Mouse (Mus musculus) left cerebral cortex, postnatal 25 days (tissue): ENCODE measurements around the gene Cenpw. TPM values are rescaled to one million over a fixed set of nuclear protein-coding genes. Genes with fewer than 3 reads are reported as not detected.

Source experiments
- DNase-seq, 2 experiments: peaks; one replicate each; pipeline ENCODE4 v3.0.0; 2022; ENCODE audit warnings: low spot score in 2 of 2, mixed read lengths in 1 of 2
- intact Hi-C: fragments of 180-260 bp; cut with DNase I; formaldehyde crosslinking; loops from one replicate; pipeline ENCODE4 v1.15.1; 2025
- total RNA-seq, 2 experiments: library from RNA; stranded (reverse); gene quantifications; 2 replicates each; pipeline ENCODE4 v1.2.3; 2021

Gene Cenpw
- total RNA-seq = 1 to 10 TPM; 2.1 to 3.1 TPM

DNA sequence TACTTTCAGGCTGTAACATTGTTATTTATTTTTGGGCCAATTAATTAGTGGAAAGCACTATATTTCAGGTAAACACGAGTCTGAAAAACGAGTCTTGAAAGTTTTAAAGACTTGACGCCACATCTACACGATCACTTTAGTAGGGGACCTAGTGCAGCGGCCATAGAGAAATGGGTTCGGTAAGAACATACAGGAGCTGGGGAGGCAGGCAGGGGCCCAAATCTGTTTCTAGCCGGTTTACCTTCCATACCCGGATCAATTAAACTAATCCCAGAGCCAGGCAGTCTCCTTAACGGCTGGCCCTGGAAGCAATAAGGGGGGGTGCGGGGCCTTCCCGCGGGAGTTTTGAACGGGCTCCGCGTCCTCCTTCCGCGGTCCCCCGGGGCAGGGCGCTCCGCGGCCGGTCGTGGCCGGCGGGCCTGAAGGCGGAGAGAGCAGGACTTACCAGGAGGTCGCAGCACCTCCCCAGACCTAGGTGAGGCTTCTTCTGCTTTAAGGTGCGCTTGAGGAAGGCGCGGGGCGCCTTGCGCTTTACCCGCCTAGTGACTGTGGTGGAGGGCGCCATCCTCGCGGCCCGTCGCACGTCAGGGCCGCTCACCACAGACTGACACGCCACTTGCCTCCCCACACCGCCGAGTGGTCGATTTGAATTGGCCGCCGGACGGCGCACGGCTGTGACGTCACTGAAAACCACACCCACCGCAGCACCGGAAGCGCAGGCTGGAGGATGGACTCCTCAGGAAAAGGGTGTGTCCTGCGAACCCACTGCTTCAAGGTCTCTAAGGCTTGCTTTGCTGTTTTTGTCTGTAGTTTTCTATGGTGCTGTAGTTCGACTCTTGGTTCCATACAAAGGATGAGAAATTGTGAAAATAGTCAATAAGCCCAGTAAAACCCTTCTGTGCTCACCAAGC, at the start of gene Cenpw:
Gene Cenpw (minus strand): TSS at position 645 of the 911 bp plus-strand sequence.
- intact Hi-C loops = loop anchor here (1.0 to 10.0 kb wide), 2 partner anchors 219 to 665 kb away; partner anchors contain the start of gene Rspo3
- DNase-seq = peak; percentile 85 to 89

- no peak for DNase-seq
- intact Hi-C loops = no loop called here
These were observed 49.3 kb upstream of the Cenpw start for GRCm38 (mm10) chr10:30249654-30250053.

DNA sequence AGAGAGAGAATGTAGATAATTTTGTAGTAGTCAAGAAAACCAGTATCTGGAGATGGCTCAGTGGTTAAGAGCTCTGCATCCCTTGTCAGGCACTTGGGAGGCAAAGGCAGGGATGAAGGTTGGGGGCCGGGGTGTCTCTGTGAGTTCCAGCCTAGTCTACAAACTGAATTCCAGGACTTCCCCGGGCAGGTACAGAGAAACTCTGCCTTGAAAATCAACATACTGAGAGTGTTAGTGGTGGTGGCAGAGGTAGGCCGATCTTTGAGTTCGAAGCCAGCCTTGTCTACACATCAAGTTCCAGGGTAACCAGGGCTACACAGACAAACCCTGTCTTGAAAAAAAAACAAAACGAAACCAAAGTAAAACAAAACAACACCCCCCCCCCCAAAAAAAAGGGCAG, 859 bp downstream of the Cenpw start:
- intact Hi-C loops = loop anchor here (10.0 kb wide), 1 partner anchor 665 kb away; the partner anchor contains the start of gene Rspo3

DNA sequence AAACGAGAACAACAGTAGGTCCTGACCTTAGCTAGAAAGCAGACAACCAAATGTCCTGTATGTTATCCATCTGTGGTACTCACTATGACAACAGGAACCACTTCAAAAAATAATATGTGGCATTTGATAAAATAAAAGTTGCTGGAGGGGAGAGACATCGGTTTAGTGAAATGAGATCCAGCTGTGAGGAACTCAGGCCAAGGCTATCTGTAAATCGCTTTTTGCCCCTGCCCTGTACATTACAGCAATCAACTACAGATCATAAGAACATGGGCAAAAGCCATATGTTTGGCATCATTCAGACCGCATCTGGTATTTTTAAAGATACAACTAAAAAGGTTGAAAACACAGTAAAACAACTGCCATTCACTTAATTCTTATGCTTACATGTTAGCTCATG, 32.7 kb downstream of the Cenpw start:
- intact Hi-C loops = no loop called here
- no peak for DNase-seq

More for the DNA sequence above, 859 bp downstream of the Cenpw start:
- no peak for DNase-seq
